Mouse (Mus musculus): ENCODE results near the gene Slc24a3.

Gene Slc24a3

DNA sequence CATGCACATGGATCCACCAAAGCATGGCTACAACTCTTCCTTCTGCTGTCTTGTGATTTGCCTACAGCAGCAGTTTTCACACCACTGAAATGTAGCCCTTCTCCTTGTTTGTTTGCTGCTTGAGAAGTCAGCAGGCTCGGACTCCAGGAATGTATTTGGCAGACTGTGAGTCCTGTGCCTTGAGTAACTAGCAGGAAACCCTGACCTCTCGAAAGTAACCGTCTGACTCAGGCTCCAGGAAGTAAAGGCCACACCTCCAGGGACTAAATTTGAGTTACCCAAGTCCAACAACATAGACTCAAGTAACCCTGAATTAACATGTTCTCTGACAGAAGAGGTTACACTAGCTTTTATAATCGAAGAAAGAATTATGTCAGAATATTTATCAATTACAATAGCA lies 203.2 kb downstream of the Slc24a3 start:
- DNase-seq, result no peak

DNA sequence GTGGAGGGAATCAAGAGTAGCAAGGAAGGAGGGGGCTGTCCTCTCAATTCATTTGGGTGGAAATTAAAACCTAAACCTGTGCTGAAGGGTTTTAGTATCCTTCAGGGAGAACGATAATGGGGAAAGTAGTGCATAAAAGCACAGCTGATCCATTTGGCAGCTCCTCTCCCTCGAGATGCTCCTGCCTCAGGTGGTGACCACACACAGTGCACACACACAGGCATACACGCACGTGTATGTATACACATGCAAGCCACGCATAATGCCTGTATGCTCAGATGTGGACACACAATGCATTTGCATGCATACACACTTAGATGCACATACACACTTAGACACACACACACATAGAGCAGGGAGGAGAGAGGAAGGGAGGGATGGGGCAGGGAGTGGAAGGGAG lies 206.2 kb downstream of the Slc24a3 start:
- DNase-seq, result no peak

DNA sequence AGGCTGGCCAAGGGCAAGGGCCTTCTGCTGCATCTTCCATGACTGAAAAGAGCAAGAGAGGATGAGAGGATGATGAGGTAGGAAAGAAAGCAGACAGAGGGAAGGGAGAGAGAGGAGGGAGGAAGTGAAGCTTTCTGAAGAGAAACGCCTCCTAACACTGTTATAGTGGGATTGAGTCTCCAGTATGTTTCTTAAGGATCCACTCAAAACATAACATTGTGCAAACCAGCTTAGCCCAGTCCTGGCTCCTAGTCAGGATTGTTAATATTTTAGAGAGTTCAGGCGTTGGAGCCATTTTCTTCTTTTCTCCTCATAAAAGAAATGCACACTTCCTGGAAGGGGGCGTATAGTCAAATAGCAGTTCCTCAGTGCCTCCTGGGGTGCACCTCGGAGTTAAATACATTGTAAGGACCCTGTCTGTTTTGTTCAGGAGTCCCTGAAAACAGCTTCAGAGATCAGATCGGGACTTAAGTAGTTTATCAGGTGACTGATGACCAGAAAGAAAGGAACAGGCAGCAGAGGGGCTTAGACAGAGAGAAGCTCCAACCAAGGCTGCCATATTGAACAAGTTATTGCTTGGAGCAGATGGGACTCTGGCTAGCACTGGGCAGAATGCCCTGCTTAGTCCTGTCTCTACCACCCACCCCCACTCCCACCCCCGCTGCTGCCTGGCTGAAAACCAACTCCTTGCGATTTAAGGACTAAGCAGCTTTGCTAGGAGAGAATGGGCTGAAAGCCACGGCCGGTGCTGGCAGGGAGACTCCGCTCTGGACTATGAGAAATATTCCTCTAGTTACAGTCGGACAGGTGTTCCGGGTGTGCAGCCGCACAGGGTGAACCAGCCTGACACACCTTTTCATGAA lies 215.6 kb downstream of the Slc24a3 start:
- peak; percentile 87 for DNase-seq

DNA sequence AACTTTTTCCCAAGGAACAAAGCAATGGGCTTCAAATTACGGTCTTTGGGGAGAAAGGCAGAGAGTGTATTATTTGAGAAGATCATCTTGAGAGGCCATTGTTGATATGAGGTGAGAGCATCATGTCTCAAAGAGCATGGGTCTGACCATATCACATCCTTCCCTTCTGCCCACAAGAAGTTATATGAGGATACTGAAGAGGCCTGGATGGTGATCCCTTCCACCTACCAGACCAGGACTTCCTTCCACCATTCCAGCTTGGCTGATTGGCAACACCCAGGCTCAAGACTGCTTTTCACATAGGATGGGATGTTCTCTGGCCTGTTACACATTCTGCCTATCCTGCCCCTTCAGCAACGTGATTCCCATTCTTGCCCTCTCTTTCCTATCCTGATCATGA lies 216.7 kb downstream of the Slc24a3 start:
- no peak for DNase-seq

DNA sequence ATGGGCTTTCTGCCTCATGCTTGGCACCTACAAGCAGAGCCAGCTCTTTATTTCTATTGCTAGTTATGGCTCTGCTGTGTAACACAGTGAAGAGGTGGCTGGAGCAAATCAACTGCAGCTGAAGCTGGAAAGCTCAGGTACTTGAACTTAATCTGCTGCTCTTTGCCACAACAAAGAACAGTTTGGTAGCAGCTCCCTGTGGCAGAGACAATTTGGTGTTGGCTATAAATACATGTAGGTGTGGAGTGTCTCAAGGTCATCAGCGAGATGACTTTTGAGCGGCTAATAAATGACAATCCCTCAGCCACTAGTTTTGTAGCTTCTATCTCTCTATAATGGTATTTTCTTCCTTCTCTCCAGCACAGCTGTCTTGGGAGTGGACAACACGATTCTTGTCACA lies 217.7 kb downstream of the Slc24a3 start:
- DNase-seq, result no peak

DNA sequence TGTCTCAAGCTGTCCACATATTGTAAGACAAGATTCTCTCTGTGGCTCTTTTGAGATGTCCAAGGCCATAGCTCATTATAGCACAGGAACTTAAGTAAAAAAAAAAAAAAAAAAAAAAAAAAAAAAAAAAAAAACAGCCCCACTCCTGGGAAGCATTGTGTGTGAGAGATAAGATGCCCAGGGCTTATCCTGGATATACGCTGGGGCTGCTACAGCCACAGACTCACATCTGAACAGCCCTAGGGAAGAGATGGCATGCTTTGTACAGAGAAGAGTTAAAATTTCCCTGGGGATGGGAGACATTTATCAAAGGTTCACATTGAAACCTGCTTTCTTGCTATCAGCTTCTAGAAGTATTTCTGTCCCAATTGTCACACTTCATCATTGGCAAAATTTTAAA lies 218.2 kb downstream of the Slc24a3 start:
- DNase-seq, result no peak

DNA sequence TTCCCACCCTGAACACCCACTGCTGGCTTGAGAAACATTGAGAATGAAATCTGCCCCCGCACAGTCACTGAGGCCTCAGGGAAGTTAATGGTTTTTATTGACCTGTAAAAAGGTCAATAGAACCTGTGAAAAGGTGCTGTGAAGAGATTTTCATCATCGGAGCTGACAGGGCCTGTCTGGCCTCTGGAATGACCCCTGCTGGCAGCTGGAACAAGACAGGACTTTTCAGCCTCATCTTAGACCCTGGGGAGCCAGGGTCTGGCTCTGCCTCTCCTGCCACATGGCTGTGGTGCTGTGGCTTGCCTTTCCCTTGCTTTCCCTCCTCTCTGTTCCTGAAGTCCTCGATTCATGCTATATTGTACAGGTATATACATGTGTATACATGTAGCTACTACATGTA lies 228.2 kb downstream of the Slc24a3 start:
- DNase-seq, result no peak

DNA sequence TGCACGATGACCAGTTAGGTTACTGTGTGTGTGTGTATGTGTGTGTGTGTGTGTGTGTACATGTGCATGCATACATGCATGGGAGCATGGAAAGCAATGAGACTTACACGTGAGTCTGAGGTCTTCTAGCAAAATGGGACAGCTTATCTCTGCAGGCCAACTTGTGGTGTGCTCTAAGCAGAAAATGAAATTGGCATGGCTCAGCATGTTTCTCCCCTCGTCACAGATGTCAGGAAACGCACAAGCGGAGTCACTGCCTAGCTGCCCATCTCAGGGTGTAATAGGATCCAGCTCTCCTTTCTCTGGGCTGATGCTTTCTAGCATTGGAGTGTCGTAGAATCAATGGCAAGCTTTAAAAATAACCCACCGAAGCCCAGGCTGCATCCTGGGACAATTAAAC lies 229.0 kb downstream of the Slc24a3 start:
- DNase-seq, result no peak

DNA sequence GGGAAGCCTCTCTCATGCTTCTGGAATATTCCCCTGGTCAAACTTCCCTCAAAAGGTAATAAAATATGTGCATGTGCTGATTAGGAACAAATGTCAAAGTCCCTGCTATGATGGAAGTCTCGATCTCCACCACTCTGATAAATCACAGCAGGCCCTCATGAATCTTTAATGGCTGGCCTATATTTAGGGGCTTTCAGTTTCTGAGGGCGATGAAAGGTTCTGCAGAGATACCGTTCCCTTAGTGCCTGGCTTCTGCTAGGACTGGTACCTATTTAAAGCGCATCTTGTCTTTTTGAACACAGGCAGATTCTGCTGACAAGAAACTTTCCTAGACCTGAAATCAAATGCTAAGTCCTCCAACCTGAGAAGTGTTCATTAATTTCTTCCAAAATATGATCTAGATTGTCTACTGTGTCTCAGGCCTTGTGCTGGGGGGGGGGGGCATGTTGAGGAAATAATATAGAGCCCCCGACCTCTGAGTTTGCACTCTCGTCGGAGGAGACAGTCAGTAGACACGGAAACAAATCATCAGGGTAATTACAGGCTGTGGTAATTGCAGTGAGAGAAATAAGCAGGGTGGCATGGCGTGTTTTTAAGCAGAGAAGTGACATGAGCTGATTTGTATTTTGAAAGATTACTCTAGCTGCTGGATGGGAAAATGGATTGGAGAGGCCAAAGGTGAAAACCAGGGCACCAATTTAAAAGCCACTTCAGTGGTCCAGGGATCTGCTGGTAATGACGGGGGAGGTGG lies 230.1 kb downstream of the Slc24a3 start:
- DNase-seq, result no peak

DNA sequence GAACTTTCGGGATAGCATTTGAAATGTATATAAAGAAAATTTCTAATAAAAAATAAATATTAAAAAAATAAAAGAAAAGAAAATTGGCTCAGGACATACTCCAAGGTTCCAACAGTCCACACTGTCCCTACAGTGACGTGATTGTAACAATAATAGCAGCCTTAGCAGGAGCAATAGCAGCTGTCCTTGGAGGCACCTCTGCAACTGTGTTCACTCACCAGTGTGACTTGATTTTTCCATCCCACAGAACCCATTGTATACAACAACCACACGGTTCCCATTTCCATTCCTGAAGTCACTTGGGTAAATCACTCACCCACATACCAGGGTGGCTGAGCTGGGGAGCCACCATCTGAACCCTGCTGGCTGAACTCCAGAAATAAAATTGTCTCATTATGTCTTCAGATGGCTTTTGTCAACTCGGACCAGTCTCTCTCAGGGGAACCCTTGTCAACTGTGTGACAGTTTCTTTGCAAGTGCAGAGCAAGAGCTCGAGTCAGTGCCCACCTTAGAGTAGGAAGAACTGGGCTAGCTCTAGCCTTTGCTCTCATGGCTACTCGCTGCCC lies 233.8 kb downstream of the Slc24a3 start:
- no peak for DNase-seq

DNA sequence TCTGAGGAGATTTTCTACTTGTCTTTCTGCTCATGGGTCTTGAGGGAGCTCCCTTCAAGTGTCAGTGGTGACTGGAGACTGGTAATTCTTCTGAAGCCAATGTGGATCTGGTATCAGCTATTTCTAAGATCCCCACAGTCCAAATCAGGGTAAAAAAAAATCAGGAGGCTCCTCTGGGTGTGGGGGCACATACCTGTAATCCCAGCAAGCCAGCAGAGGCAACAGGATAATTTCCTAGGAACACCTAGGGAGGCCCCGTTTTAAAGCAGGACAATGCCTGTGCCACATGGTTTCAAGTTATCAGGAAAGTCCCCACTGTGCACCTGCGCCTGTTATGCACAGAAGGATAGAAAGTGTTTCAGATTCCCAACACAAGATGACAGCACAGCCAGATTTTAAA lies 234.4 kb downstream of the Slc24a3 start:
- no peak for DNase-seq

DNA sequence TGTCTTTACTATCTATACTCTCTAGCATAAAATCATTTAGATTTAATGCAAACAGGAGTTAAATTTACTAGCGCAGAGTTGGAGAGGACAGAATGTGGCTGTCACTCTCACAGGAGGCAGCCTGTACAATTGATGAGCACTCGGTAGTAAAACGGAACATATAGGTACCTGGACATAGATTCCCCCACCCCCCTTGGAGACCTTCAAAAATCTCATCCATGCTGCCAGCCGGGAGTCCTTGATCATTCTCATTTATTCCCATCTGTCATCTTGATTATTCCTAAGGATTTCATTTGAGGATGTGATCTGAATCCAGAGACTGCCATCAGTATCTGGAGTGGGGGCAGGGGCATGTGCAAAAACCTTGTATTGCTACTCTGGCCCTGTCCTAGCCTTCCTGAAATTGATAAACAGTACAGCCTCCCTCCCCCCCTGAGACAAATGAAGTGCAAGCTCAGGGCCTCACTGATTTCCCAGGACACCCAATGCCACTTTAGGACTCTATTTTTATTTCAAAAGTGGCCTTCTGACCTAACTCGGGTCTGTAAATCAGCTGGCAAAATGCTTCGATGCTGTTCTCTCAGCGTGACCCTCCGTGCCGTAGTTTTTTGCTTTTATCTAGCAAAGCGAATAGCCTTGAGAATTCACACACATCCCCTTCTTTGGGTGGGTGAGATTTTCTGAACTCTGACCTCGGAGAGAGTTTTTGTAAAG lies 237.4 kb downstream of the Slc24a3 start:
- DNase-seq, result no peak

DNA sequence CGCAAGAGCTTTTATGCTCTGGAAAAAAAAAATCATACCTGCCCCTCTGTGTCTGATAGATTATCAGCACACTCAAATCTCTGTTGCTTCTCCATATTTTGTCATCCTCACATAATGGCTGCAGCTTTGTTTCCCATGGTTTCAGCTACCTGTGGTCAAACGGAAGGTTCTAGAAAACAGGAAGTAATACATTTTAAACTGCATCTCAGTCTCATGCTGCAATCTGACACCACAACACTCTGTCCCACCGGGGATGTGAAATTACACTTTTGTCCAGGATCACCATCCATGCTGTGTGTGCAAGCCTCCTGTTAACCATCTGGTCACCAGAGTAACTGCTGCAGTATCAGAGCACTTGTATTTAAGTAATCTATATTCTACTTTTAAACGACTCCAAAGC lies 238.2 kb downstream of the Slc24a3 start:
- no peak for DNase-seq

DNA sequence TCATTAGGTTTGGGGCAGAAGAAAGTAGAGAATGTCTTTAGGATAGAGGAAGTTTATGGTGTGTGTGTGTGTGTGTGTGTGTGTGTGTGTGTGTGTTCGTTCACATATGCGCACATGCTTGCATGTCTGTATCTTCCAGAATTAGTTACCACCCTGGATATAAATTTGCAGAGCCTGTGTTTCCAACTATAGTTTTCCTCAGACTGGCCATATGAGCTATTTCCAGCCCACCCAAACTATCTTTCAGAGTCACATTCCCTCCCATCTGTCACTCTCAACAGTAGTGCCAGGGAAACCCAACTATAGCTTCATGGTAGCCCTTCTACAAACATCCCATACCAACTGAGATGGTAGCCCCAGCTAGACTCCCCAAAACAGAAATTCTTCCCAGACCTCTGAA lies 250.2 kb downstream of the Slc24a3 start:
- DNase-seq, result no peak

DNA sequence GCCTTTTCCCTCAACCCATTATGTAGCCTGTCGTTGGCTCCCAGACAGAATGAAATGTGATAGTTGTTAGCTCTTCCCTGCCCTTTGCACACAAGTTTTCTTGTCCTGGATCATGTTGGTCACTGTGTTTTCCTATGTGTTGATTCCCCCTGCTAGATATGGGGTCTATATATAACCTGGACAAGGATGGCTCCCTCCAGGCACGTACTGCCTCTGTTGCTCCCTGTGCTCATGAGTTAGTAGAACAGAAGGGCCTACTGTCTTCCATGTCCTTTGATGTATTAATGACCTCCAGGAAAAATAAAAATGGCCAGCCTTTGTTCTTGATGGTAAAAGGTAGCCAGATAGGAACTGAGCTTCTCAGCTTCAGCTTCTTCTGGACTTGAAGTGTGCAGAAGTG lies 251.5 kb downstream of the Slc24a3 start:
- DNase-seq, result no peak

DNA sequence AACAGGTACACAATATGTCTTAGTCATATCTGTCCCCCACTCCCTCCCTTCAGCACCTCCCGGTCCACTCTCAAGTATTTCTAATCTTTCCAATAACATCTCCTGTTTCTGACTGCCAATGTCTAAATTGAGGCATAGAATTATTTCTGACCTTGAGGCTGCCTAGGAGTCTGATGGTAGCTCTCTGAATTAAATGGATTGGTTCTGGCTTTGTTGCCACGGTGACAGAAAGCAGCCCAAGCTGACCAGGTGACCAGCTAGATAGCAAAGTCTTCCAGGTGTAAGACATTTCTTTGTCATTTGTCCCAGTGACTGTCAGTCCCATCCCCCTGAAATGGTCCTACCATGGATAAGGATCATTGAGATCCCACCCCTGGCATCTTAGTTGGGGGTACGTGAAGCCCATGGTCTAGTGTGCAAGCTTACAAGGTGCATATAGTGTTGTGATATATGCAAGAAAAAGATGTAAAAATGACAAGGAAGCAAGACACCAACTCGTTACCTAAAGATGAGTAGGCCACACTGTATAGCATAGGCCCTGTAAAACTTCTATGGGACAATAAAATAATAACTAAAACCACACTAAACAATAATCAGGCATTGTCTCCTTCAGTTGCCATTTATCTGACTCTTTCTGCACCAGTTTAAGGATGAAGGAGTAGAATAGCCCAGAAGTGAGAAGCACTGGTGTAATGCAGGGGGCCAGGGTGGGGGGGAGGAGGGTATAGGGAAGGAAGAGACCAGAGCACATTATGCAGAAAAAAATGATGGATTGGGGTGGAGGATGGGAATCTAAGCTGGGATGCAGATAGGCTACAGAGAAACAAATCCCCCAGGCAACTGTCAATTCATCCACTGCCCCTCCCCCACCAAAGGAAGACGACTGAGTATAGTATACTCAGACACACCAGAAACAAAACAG lies 253.7 kb downstream of the Slc24a3 start:
- DNase-seq, result no peak

DNA sequence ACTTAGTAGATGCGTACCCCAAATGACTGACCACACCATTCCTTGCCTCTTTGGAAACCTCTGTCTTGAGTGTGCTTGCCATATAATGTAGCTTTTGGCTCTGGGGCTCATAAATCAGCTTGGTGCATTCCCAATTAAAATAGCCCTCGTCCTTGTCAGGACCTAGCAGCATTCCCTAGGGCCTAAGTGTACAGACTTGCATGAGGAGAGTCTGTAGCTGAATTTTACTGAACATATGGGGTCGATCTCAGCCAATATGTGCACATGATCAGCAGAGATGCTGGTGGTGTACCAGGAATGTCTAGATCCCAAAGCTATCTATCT lies 254.3 kb downstream of the Slc24a3 start:
- no peak for DNase-seq

DNA sequence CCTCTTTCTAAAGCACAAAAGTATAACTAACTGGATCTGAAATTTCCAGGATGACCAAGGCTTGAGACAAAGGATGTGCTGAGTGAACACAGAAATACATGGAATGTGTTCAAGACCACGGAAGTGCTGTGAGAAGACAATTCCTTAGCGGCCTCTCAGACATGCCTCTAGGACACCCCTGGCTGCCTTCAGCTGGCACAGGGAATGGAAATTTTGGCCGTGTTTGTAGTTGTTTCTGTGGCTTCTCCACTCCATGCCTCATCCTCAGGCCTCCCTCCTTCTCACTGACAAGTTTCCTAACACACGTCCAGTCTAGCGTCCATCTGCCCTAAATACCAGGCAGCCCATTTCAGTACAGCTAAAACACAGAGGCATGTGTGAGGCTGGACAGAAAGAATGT lies 262.4 kb downstream of the Slc24a3 start:
- no peak for DNase-seq

DNA sequence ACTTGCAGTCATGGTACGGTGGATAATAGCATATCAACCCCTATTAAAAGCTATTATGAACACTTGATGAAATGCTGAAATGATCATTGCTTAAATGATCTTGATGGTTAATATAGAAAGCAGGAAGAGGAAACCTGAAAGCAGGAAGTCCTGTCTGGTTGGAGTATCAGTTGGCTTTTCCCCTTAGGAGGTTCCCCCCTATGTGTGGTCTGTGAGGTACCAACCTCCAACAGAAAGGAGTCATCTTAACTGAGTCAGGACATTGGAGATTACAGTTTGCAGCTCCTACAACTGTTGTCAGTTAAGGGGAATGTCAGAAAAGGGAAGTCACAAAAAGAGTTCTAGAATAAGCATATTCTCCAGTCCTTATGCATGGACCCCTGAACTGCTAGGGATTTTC lies 266.5 kb downstream of the Slc24a3 start:
- DNase-seq, result no peak

DNA sequence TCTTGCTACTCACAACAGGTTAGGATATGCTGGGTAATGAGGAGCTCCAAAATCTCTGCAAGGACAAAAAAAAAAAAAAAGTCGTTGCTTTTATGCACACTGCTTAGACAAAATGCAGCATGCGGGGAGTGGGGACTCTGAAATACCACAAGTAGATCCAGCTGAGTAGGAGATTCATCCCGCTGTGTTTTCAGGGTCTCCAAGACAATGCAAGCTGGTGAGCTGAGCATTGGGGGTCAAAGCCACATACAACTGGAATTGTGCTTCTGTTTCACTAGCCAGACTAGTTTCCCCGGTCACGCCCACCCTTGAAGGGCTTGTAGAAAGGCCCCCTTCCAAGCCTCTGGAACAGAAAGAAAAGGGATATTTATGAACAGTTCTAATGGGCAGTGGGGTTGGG lies 270.8 kb downstream of the Slc24a3 start:
- DNase-seq, result peak; percentile 5

DNA sequence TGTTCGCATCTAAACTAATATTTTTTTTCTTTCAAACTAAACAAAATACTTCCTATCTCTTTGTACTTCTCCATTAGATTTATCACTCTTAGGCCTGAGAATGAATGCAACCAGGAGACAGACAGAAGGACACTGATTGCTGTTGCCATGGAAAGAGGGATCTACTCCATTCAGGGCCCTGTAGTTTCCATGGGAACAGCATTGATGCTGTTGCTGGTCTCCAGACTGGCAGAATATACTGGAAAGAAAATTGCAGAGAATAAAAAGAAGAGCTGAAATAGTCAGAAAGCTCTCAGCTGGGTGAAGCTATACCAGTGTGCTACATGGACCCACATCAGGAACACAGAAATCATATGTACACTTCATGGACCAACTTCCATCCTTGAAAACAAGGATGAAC lies 272.2 kb downstream of the Slc24a3 start:
- DNase-seq, result no peak

DNA sequence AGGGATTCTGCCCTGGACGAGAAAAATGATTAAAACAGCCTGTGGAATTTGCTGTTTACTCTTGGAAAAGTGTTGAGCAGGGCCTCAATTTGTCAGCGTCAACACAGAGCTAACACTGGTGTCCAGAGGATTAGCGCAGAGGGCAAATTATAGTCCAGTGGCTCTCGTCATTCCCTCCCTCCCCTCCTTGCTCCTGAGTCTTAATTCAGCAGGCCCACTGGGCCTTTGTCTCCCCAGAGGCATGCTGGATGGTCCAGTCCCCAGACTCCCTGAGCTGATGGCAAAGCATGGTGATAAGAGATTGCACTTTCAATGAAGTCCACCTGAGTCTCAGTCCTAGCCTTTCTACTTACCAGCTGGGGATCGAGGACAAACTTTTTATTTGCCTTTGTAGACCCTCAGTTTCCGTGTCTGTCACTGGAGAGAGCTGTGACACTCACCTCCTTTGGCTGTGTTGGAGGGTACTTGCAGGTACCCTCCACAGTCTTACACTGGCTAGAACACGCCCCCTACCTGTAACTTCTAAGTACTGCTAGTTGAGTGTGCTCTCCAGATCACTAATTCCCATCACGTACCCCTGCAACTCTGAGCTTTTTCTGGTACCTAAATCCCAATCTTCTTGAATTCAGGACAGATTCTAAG lies 289.7 kb downstream of the Slc24a3 start:
- DNase-seq, result no peak
